Mouse (Mus musculus) liver, postnatal 0 days (tissue): ENCODE measurements at regions not wholly inside any gene's neighbourhood (a gene's known extent, or its start where the extent isn't known, plus 50 kb on each side); places are given as distances from the start of the nearest gene placed in this dataset.

Source experiments
- CTCF ChIP-seq: sonication (generic); IDR thresholded peaks from 2 replicates; pipeline ENCODE4 v1.5.1; 2016; ENCODE audit warnings: antibody characterized with exemption, low read depth
- EP300 ChIP-seq: IDR thresholded peaks from 2 replicates; pipeline ENCODE4 v1.6.1; 2016; ENCODE audit warnings: antibody characterized with exemption, low read depth, mild to moderate bottlenecking

GRCm38 (mm10) chr14:71671994-71672393, 819.6 kb downstream of the Gm9195 start:
- TF ChIP-seq CTCF (no peak), EP300 (no peak)
